In the genomic region with DNA sequence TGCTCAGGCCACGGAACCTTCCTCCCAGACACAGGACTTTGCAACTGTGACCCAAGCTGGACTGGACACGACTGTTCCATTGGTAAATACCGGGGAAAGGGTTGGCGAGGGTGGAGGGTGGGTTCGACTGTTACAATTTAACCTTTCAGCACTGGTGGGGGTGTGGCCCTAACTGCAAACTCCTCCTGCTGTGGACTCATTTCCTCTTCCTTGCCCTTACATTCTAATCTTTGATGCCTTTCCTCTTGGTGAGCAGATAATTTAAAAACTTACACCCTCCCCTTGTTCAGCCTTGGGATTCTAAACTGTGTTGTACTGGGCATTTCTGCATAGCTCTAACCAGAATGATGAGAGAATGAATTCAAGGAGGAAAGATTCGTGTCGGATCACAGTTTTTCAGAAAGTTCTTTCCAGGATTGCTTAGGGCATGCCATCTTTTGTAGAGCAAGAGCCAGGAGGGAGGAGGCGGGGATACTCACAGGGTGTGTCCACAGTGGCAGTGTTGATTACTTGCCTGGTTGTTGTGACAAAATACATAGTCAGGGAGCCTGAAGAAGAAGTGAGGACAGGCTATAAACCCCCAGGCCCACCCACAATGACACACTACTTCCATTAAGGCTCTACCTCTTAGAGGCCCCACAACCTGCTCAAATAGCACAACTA, we compare ENCODE assay signal across 17 mouse cellular contexts.
A peak's percentile ranks its signal among the peaks of the same experiment; 100 is the strongest.
DNase-seq lines count a peak whose midpoint lies in the region; ATAC-seq and TF ChIP-seq lines count a peak whose summit lies in the region.
"Had no signal": no experiment of that assay in that cellular context is flagged by ENCODE, and none has a peak within 500 bp of the region (broad histone marks: within the 10 kb centered on the region; RNA-seq: fewer than 3 reads in every experiment).

No protein-coding gene starts in this region.

- no peak overlapping the region for H3K9ac ChIP-seq in midbrain, postnatal 0 days (replicated peaks; ENCODE audit: low read length, poor library complexity, severe bottlenecking)
- no peak overlapping the region for H3K9ac ChIP-seq in midbrain, embryonic 11.5 days (ENCODE audit: low read length)
- no peak overlapping the region for H3K9ac ChIP-seq in liver, embryonic 11.5 days (ENCODE audit: low read depth, low read length)
- H3K9ac ChIP-seq: embryonic facial prominence, embryonic 15.5 days; forebrain, embryonic 13.5 days; heart, embryonic 13.5 days; hindbrain, embryonic 15.5 days had no signal

- no peak overlapping the region for H3K27ac ChIP-seq in midbrain, postnatal 0 days (ENCODE audit: low read depth, low read length)
- no peak overlapping the region for H3K27ac ChIP-seq in midbrain, embryonic 11.5 days (ENCODE audit: low read depth, low read length)
- peak overlapping the region; percentile 46; the same call in 1 of the 2 replicates for H3K27ac ChIP-seq in liver, embryonic 11.5 days (ENCODE audit: low read depth, low read length)
- H3K27ac ChIP-seq: embryonic facial prominence, embryonic 15.5 days; forebrain, embryonic 13.5 days; heart, embryonic 13.5 days; hindbrain, embryonic 15.5 days had no signal

- WGBS in midbrain, postnatal 0 days: 93% methylated on average over 8 of the region's 8 CpGs
- 89% methylated on average over 8 of the region's 8 CpGs for WGBS in midbrain, embryonic 11.5 days
- WGBS in liver, embryonic 11.5 days: 73% methylated on average over 8 of the region's 8 CpGs

- 0 out of 2 replicates have a peak, but pooled peaks cover 3% of the 10 kb centered on the region for H3K36me3 ChIP-seq in midbrain, postnatal 0 days (ENCODE audit: insufficient read depth, low read length)
- H3K36me3 ChIP-seq in midbrain, embryonic 11.5 days (ENCODE audit: control insufficient read depth, insufficient read depth, low read length): no peaks in the 10 kb centered on the region; the same call in 1 of the 2 replicates
- H3K36me3 ChIP-seq in liver, embryonic 11.5 days (ENCODE audit: control insufficient read depth, insufficient read depth, low read length): no peaks in the 10 kb centered on the region
- H3K36me3 ChIP-seq: hindbrain, embryonic 15.5 days had no signal

- no peaks in the 10 kb centered on the region for H3K4me1 ChIP-seq in midbrain, postnatal 0 days (ENCODE audit: insufficient read depth, low read length)
- H3K4me1 ChIP-seq in midbrain, embryonic 11.5 days (ENCODE audit: control insufficient read depth, insufficient read depth, low read length): no peaks in the 10 kb centered on the region
- peaks cover 11% of the 10 kb centered on the region for H3K4me1 ChIP-seq in liver, embryonic 11.5 days (replicated peaks; ENCODE audit: control insufficient read depth, insufficient read depth, low read length)

- 0 out of 2 replicates have a peak, but pooled peaks have one; percentile 0 for TF ChIP-seq CTCF in midbrain, postnatal 0 days (IDR thresholded peaks at IDR 0.05)

- H3K9me3 ChIP-seq in midbrain, postnatal 0 days (ENCODE audit: low read length): no peaks in the 10 kb centered on the region
- no peaks in the 10 kb centered on the region for H3K9me3 ChIP-seq in midbrain, embryonic 11.5 days (ENCODE audit: control insufficient read depth, low read length)
- H3K9me3 ChIP-seq in liver, embryonic 11.5 days (ENCODE audit: control insufficient read depth, low read length): no peaks in the 10 kb centered on the region
- H3K9me3 ChIP-seq: embryonic facial prominence, embryonic 15.5 days; forebrain, embryonic 13.5 days; hindbrain, embryonic 15.5 days had no signal

- no peaks in the 10 kb centered on the region for H3K27me3 ChIP-seq in midbrain, postnatal 0 days (ENCODE audit: insufficient read depth, low read length)
- no peaks in the 10 kb centered on the region for H3K27me3 ChIP-seq in midbrain, embryonic 11.5 days (ENCODE audit: control insufficient read depth, insufficient read depth, low read length)
- H3K27me3 ChIP-seq in liver, embryonic 11.5 days (replicated peaks; ENCODE audit: control insufficient read depth, insufficient read depth, low read length): no peaks in the 10 kb centered on the region
- H3K27me3 ChIP-seq: embryonic facial prominence, embryonic 15.5 days; forebrain, embryonic 13.5 days; hindbrain, embryonic 15.5 days had no signal

- no peak overlapping the region for H3K4me3 ChIP-seq in midbrain, postnatal 0 days (ENCODE audit: low read depth, low read length)
- H3K4me3 ChIP-seq in midbrain, embryonic 11.5 days (ENCODE audit: low read depth, low read length): no peak overlapping the region
- H3K4me3 ChIP-seq in liver, embryonic 11.5 days (ENCODE audit: low read depth, low read length): no peak overlapping the region
- H3K4me3 ChIP-seq: embryonic facial prominence, embryonic 15.5 days; forebrain, embryonic 13.5 days; heart, embryonic 13.5 days; hindbrain, embryonic 15.5 days had no signal

- DNase-seq in midbrain, postnatal 0 days (ENCODE audit: low spot score): no peak
- no peak for DNase-seq in midbrain, embryonic 11.5 days (ENCODE audit: low spot score, missing footprints)
- peak; percentile 24 for DNase-seq in c-Kit-positive CD71-positive TER-119-negative erythroid progenitor cells, embryonic 14.5 days (ENCODE audit: low read depth)
- no peak for DNase-seq in liver, embryonic 11.5 days (ENCODE audit: low spot score)
- no peak for DNase-seq in kidney, postnatal 25 days
- no peak for DNase-seq in thymus, postnatal 4 days
- no peak for DNase-seq in adipocyte (ENCODE audit: low spot score)
- DNase-seq: cerebellum, adult 2 months; kidney, adult 18-20 months; kidney, postnatal 14 days; right cerebral cortex, adult 18-20 months had no signal

- ATAC-seq in midbrain, postnatal 0 days (ENCODE audit: low FRiP score): no peak
- ATAC-seq in midbrain, embryonic 11.5 days (ENCODE audit: low FRiP score): no peak
- ATAC-seq in liver, embryonic 11.5 days (replicated peaks; ENCODE audit: low FRiP score): peak; percentile 64
- ATAC-seq in megakaryocyte progenitor cell, adult 5-6 weeks (replicated peaks; ENCODE audit: poor library complexity): peak; percentile 23
- ATAC-seq: forebrain, embryonic 13.5 days; midbrain, embryonic 16.5 days had no signal

- H3K4me2 ChIP-seq in midbrain, postnatal 0 days (ENCODE audit: low read depth, low read length, poor library complexity, severe bottlenecking): no peak overlapping the region
- H3K4me2 ChIP-seq in midbrain, embryonic 11.5 days: no peak overlapping the region
- no peak overlapping the region for H3K4me2 ChIP-seq in liver, embryonic 11.5 days
- H3K4me2 ChIP-seq: embryonic facial prominence, embryonic 15.5 days; forebrain, embryonic 13.5 days; heart, embryonic 13.5 days; hindbrain, embryonic 15.5 days had no signal

Comparison
In these comparisons a context has a peak if more than half of its experiments do, and no peak if none do; other contexts are left out.
1. ATAC-seq: peak in liver, embryonic 11.5 days (single experiment) and megakaryocyte progenitor cell, adult 5-6 weeks (single experiment); none in midbrain, postnatal 0 days (single experiment) and midbrain, embryonic 11.5 days (single experiment).